Mouse (Mus musculus) c-Kit-positive CD71-positive TER-119-negative erythroid progenitor cells, embryonic 14.5 days (primary cell): Measurements from ENCODE around the gene Med24.
"Not testable (repeated sequence)": the region's sequence is repeated elsewhere in the genome, so short reads cannot be mapped to it uniquely, and the experiment has no call there.

Experiments
- DNase-seq: peaks from one replicate; pipeline ENCODE4 v3.0.0-alpha.2; 2013; ENCODE audit warnings: low read depth

The Med24 gene

GRCm38 (mm10) chr11:98693201-98693600 lies 36.0 kb downstream of the Med24 start:
- no peak for DNase-seq

- no peak for DNase-seq
These were observed 41.2 kb downstream of the Med24 start for GRCm38 (mm10) chr11:98688009-98688408.

GRCm38 (mm10) chr11:98686976-98687375 lies 42.3 kb downstream of the Med24 start:
- DNase-seq, result no peak

- DNase-seq, result no peak
These were observed 43.6 kb downstream of the Med24 start for GRCm38 (mm10) chr11:98685642-98686041.

- DNase-seq, result no peak
These were observed 46.4 kb downstream of the Med24 start for GRCm38 (mm10) chr11:98682811-98683210.

- peak; percentile 98 for DNase-seq
These were observed 47.2 kb downstream of the Med24 start, which contains the start of gene Psmd3 for GRCm38 (mm10) chr11:98681786-98682745. Gene Psmd3 (plus strand): TSS chr11:98682554.

- no peak for DNase-seq
These were observed 48.0 kb downstream of the Med24 start for GRCm38 (mm10) chr11:98681186-98681585.

GRCm38 (mm10) chr11:98680595-98680994 lies 48.6 kb downstream of the Med24 start:
- not testable (repeated sequence) for DNase-seq

- DNase-seq, result no peak
These were observed 49.2 kb downstream of the Med24 start for GRCm38 (mm10) chr11:98680023-98680422.

- no peak for DNase-seq
These were observed 53.3 kb downstream of the Med24 start for GRCm38 (mm10) chr11:98675829-98676363.

GRCm38 (mm10) chr11:98673136-98673535 lies 56.1 kb downstream of the Med24 start:
- not testable (repeated sequence) for DNase-seq

- DNase-seq, result no peak
These were observed 56.8 kb downstream of the Med24 start for GRCm38 (mm10) chr11:98672482-98672881.

GRCm38 (mm10) chr11:98671857-98672256 lies 57.4 kb downstream of the Med24 start:
- peak; percentile 42 for DNase-seq

GRCm38 (mm10) chr11:98671284-98671815 lies 57.9 kb downstream of the Med24 start:
- DNase-seq, result no peak

GRCm38 (mm10) chr11:98668984-98669383 lies 60.3 kb downstream of the Med24 start:
- DNase-seq, result no peak

GRCm38 (mm10) chr11:98664091-98664490 lies 65.1 kb downstream of the Med24 start, which contains the start of gene Gsdma:
Gene Gsdma (plus strand): TSS chr11:98664351.
- DNase-seq, result no peak

GRCm38 (mm10) chr11:98660517-98660916 lies 68.7 kb downstream of the Med24 start:
- DNase-seq, result no peak

GRCm38 (mm10) chr11:98655076-98655475 lies 74.2 kb downstream of the Med24 start:
- peak; percentile 13 for DNase-seq
